Mouse (Mus musculus) retina, embryonic 14.5 days (tissue): ENCODE measurements around the gene Sema6c.

Experiments
- DNase-seq: peaks from one replicate; pipeline ENCODE4 v3.0.0-alpha.2; 2015; ENCODE audit warnings: low spot score

The Sema6c gene

DNA sequence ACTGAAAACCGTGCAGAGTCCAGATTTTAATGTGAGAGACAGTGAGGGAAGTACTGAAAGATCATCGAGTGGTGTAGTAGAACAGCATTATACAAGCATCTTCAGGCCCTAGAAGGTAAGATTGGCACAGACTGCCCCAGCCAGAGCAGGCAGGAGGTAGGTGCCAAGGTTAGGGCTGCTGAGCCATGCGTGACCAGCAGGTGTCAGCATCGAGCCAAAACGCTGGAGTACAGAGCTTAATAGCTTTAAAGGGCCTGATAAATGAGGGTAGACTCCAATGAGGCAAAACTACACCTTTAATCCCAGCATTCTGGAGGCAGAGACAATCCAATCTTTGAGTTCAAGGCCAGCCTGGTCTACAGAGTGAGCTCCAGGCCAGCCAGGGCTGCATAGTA lies 17.6 kb upstream of the Sema6c start:
- peak; percentile 87 for DNase-seq

DNA sequence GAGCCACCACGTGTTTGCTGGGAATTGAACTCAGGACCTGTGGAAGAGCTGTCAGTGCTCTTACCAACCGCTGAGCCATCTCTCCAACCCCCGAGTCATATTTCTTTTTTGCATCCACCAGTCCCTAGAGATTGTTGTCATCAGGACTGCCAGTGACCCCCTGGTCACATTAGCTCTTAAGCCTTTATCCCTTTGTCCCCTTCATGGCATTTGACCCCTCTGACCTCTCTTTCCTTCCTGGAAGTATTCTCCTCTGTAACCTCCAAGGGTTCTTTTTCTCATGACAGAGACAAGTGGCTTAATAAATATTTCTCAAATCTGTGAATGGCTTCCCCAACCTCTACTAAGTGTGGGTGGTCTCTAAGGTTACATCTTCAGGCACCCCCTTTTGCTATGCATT lies 12.3 kb upstream of the Sema6c start:
- DNase-seq: no peak

DNA sequence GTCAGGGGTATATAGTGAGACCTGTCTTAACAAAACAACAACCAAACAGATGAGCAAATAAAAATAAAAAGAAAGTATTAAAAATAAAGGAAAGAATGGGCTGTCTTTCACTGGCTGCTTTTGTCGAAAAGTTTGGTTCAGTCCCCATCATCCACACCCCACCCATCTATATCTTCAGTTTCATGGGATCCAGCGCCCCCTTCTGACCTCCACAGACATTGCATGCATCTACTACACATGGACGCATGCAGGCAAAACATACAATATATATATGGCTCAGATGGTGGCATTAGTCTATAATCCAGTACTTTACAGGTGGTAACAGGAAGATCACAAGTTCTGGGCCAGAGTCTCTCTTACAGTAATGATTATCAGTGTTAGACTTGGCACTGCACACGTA lies 6.4 kb upstream of the Sema6c start:
- peak; percentile 46 for DNase-seq

DNA sequence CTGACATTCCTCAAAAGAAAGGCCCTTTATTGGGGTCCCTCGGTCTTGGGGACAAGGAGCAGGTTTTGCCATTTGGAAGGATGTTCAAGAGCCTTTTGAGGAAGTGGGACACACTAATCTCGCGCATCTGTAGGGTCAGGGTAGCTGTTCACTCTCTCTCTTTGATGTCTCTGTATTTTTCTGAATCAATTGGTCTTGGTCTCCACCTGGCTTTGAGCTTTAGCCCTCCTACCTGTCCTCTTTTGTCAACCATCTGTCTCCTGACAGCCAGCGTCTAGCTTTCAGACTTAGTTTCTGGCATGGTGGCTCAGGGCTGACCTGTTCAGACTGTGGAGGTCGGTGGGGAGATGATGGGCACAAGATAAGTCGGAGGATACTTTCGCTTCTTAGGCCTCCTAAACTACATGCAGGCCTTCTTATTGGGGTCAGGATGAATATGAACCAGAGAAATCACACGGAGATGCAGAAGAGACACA lies 708 bp upstream of the Sema6c start:
- DNase-seq: no peak

DNA sequence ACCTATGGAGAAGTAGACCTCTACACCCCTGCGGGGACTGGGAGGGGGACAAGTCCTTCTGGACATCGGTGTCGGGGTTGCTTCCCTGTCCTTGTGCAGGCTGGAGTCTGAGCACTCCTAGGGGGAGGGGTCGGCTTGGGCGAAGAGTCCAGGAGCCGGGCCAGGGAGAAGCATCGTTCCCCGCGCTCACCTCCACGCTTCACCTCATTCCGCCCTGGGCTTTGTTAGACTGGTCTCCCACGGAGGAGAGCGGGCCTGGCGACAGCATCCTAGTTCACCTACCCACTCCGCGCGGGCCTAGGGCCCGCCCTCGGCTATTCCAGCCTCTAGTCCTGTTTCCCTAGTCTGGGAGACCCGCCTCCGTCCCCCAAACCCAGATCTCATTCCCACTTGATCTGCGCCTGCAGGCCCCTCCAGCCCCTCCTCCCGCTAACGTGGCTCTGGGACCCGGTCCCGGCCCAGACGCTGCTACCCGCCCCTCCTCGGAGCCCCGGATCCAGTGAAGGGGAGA lies 839 bp downstream of the Sema6c start:
- DNase-seq: peak; percentile 45

DNA sequence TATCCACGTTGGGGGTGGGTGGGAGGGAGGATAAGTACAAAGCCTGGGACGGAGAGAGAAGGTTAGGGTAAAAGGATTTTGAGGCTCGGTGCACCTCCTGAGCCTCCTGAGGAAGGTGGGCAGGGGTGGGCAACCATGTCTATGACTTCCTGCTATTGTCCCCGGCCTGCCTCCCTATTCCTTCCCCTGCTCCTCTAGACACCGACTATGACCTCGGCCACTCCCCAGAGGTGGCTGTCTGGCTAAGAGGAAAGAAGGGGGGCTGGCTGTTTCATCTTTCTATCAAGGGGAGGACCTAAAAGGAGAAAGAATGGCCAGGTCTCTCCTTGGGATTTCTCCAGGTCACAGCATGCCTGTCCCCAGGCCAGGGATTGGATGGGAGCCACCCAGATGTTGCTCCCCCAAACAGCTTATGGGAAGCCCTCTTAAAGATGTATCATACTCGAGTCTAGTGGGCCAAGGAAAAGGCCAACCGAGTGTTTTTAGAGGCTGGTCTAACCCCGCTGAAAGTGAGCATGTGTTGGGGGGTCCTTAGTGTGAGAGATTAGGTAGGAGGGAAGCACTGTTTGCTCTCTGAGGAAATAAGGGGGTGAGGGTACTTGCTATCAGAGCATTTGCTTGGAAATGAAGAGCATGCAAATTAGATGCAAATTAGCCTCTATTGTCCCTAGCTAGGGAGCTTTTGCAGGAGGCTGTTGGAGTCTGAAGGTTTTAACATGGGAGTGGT lies 1.5 kb downstream of the Sema6c start:
- no peak for DNase-seq

DNA sequence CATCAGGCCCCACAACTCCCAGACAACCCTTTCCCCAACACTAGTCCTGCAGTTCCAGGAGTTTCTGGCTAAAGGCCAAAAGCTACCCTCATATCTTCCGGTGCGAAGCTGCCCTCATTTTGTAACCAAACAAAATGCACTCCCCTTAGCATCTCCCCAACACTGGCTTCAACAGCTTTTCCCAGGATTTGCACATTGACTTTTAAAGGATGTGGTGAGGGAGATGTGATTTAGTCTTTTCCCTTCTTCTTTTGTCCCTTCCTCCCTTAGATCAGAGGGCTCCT lies 2.0 kb downstream of the Sema6c start:
- no peak for DNase-seq

DNA sequence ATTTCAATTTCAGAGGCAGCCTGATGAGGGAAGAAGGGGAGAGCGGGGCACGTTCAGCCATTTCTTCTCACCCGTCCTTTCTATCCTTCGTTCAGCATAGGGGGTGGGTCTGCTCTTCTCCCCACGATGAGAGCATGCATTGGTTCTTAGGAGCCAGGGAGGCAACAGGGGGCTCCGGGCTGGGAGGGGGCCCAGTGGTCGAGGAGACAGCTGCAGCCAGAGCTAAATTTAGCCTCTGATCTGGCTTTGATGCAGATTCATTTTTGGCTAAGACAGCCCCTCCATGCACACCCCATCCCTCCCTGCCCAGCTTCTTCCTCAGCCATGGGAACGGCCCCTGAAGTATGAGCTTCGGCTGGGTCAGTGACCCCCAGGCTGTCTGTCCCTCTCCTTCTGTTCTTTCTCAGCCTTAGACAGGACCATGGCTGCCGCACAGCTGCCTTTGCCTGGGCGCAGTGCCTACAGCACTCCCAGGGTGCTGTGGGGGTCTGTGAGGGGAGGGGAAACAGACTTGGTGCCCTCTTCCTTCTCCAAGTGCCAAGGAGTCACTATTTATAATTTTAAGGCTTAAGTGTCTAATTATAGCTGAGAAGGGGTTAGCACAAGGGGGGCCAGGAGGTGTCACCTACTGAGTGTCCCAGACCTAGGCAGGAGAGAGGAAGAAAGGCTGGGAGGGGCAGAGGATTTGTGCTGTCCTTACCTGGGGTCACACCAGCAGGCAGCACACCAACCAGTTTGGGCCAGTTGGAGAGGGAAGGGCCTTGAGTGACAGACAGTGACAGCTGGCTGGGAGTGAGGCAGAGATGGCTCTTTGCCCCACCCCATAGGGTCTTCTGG lies 3.4 kb downstream of the Sema6c start:
- no peak for DNase-seq

DNA sequence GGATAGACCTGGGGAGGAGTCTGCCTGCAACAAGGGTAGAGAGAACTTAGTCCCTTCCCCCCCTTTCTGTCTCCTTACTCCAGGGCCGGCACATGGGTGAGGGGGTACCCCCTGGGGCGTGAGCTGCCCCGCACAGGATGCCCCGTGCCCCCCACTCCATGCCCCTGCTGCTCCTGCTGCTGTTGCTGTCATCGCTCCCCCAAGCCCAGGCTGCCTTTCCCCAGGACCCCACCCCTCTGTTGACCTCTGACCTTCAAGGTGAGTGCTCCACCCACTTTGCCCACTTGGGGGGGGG lies 3.9 kb downstream of the Sema6c start:
- DNase-seq: no peak

DNA sequence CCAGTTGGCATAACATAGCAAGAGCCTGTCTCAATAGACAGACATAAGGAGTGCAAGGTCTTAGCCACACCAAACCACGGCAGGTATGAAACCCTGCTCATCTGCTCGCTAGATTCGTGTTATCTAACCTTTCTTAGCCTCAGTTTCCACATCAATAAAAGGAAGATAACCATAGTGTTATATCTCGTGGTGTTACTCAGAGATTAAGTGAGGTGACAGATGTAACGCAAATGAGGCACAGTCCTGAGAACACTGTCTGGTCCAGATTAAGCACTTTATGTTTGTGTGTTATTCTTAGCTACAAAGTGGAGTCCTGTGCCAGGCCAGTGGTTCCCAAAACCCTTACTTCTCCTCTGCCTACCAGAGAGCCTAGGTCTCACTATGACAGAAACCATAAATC lies 4.6 kb downstream of the Sema6c start:
- DNase-seq: no peak

DNA sequence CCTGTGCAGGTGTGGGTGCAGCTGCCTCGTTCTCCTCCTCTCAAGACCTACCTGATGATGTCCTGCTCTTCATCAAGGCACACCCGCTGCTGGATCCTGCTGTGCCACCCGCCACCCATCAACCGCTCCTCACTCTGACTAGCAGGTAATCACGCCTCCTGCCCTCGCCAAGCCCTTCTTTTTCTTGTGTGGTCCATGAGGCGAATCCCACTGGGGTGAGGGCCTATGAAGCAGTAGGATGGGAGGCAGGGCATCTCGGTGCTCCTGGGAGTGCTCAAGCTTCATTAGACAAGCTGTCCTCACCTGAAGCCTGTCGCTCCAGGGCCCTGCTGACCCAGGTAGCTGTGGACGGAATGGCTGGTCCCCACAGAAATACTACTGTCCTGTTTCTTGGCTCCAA lies 9.7 kb downstream of the Sema6c start:
- DNase-seq: no peak

DNA sequence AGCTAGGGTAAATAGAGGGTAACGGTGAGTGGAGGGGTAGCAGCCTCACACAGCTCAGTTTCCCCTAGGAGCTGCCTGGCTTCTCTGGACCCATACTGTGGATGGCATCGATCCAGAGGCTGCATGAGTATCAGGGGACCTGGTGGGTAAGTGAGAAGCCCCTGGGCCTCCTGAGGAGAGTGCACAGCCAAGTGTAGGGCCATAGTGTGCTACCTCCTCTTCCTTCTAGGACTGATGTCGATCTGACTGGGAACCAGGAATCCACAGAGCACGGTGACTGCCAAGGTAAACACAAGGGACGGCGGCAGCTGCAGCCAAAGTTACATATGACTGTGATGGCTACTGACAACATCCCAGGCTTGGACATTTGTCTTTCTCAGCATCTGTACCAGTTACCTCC lies 10.8 kb downstream of the Sema6c start:
- DNase-seq: no peak

DNA sequence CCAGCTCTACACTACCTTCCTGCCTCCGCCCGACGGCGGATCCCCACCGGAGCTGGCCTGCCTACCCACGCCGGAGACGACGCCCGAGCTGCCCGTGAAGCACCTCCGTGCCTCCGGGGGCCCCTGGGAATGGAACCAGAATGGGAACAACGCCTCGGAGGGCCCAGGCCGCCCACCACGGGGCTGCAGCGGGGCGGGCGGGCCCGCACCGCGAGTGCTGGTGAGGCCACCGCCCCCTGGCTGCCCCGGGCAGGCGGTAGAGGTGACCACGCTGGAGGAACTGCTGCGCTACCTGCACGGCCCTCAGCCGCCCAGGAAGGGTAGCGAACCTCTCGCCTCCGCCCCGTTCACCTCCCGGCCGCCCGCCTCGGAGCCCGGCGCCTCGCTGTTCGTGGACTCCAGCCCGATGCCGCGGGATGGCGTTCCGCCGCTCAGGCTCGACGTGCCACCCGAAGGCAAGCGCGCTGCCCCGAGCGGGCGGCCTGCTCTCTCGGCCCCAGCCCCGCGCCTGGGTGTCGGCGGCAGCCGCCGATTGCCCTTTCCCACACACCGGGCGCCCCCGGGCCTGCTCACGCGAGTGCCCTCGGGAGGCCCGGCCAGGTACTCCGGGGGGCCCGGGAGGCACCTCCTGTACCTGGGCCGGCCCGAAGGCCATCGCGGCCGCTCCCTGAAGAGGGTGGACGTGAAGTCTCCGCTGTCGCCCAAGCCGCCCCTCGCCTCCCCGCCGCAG lies 12.4 kb downstream of the Sema6c start:
- peak; percentile 10 for DNase-seq

DNA sequence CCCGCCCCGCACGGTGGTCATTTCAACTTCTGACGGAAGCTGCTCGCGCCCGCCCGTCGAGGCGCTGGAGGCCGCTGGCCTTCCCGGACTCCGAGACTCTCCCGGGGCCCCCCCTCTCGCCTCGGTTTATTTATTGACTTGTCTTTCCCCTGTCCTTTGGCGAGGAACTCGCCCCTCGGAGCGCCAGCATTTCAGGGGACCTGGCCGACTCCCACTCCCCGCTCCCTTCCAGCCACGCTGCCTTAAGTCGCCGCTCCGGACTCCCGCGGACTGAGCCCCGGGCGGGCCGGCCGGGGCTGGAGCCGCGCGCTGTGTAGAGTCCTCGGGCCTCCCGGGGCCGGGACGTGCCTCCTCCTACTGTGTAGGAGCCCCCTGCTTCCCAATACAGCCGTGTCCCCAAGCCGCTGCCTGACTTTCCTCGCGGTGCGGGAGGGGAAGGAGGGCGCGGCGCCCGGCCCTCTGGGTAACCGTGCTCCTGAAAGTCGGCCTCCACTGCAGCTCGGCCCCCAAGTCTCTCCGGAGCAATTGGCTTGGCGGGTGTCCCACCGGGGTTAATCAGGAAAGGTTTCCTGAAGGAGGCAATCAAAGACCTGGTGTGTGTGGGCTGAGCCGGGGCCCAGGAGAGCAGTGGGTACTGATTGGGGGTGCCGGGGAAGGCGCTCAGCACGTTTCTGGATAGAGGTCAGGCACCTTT lies 13.1 kb downstream of the Sema6c start:
- DNase-seq: peak; percentile 18

DNA sequence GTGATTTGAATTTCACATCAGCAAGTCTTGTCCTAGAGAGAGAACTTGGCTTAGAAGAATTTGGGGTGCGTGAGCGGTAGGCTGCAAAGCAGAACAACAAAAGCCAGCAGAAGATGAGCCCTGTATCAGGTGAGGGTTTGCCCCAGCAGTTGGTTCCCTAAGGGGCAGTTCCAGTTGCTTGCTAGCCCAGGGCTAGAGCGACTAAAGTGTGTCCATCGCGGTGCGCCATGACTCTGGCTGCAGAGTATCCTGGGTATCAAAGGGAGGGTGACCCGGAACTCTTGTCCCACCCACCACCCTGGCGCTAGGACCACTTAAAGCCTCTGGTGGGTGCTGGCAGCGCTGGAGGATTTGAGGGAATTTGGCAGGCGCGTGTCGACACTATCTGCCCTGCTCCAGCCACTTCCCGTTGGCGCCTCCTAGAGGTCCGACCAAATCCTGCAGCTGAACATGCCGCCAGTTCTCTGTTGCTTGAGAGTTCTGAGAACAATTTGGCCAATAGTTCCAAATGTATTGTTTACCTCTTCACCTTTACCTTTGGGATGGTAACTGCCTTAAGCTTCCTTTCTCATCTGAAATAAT lies 13.8 kb downstream of the Sema6c start:
- DNase-seq: peak; percentile 89

DNA sequence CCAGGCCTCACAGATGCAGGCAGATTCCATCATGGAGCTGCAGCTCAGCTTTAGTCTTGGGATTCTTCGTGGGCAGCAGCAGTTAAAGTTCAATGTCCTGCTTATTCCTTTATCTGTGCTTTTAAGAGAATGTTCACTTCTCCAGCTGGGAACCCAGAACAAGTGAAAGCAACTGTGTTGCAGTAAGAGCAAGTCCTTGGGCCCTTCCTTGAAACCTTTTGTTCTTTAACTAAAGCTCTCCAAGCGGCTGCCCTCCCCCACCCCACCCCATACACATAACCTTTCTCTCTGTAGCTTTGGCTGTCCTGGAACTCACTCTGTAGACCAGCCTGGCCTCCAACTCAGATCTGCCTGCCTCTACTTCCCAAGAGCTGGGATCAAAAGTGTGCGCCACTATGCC lies 16.2 kb downstream of the Sema6c start:
- no peak for DNase-seq

DNA sequence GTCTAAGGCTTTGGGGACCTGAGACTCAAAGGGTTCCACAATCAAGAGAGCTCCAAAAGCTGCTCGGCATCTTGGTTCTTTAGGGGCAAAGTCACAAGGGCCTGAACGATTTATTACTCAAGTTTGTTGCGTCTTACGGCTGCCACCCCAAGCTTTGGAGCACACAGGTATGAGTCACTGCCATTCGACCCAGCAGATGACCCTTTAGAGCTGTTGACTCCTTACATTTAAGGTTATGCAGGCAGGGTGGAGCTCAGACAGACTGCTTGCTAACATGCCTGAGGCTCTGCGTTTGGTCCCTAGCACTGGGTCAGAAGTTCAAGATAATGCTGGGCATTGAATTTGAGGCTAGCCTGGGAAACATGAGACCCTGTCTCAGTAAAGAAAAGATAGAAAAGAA lies 17.3 kb downstream of the Sema6c start:
- no peak for DNase-seq

DNA sequence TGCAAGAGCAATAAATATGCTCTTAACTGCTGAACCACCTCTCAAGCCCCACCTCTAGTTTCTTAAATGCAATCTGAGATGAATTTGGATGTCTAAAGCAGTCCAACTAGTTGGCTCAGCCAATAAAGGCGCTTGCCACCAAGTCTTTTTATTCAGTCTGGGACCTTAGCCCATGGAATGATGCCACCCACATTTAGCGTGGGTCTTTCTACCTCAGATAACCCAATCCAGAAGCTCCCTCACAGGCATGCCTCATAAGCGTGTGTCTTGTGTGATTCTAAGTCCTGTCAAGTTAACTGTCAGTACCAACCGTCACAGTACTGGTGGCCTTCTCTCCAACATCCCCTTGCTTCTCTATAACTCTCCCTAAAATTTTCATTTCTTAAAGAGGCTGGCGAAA lies 18.7 kb downstream of the Sema6c start:
- no peak for DNase-seq

DNA sequence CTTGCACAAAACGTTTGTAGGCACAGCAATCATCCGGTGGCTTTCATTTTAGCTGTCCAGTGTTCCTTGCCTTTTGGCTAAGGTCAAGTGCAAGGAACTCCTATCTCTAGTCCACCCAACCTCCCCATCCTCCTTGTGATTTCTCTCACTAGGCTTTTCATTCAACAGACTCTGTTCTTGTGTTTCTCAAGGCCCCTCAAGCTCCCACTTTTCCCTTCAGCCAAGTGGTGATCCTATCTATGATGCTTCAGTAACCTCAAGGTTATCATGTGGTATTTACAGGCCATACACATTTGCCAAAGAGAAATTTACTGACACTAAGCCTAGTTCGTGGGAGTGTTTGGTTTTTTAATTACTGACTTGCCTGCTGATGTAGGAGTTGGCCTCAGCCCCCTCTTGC lies 19.6 kb downstream of the Sema6c start:
- DNase-seq: no peak

DNA sequence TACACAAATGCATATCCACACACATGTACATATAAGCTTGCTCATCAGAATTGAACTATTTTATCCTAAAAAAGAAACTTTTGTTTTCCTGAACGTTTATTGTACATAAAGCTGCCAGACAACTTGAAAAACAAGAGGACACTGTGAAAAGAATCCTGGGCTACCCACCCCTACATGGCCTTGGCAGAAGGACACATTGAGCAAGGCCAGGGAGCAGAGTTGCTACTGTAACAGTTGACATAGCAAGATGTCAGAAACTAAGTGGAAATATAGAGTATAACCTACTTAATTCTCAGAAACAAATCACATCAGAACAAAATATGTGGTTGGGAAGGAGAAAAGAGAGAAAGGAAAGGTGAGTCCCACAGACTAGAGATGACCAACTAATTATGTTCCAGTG lies 21.6 kb downstream of the Sema6c start:
- DNase-seq: no peak

DNA sequence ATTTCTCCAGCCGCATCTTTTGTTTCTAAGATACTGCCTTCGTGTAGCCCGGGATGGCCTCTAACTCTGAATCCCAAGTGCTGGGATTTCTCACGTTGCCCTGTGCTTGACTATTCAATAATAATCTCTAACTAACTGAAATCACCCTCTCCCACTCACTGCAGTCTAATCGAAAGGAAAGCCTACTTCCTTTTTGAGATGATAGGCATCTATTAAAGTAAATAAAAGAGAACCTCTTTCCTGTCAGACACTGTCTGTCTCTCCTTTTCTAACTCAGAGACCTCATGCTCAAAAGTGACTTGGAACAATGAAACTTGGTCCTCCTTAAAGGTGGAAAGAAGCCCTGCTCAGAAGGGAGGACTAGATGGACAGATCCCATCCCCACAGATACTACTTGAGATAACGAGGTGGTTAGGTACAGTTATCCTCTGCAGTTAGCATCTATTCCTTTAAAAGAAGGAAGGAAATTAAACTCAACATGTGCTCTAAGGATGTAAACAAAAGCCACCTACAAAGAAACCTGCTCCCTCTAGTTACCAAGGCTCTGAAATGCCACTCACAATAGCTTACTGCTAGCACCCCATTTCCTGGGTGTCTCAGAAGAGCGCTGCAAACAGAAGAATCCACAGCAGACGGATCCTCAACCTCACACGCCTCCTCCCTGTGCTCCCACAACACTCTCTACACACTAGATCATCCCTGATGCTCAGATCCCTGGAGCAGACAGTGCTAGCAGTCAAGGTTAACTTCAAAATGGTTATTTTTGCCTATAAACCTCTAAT lies 24.7 kb downstream of the Sema6c start:
- no peak for DNase-seq
